Mouse (Mus musculus): ENCODE data around the gene Zfp941. TPM values are rescaled to one million over a fixed set of nuclear protein-coding genes. Genes with fewer than 3 reads are reported as not detected.

Gene Zfp941
- polyA plus RNA-seq, 1 experiment from 2014 or later, result 21.5 TPM

GRCm38 (mm10) chr7:140853386-140853785, 31.4 kb upstream of the Zfp941 start:
- Histone ChIP-seq H3K4me1 (replicated peaks) (peaks cover 20% of the 10 kb centered on the region), H3K27me3 (no peaks in the 10 kb centered on the region), H3K9ac (no peak overlapping the region), H3K4me2 (no peak overlapping the region), H3K36me3 (peaks cover 43% of the 10 kb centered on the region), H3K27ac (replicated peaks) (no peak overlapping the region), H3K9me3 (no peaks in the 10 kb centered on the region), H3K4me3 (no peak overlapping the region)
- WGBS, result 86% methylated on average over 9 of the region's 9 CpGs
- ATAC-seq (ENCODE audit: low read depth), result no peak

GRCm38 (mm10) chr7:140851916-140852315, 29.9 kb upstream of the Zfp941 start:
- Histone ChIP-seq H3K27ac (replicated peaks) (no peak overlapping the region), H3K4me3 (no peak overlapping the region), H3K9ac (no peak overlapping the region), H3K36me3 (peaks cover 41% of the 10 kb centered on the region), H3K9me3 (no peaks in the 10 kb centered on the region), H3K27me3 (peaks cover 4% of the 10 kb centered on the region; the same call in 1 of the 2 replicates), H3K4me1 (replicated peaks) (peaks cover 12% of the 10 kb centered on the region), H3K4me2 (no peak overlapping the region)
- no peak for ATAC-seq (ENCODE audit: low read depth)
- WGBS, result 94% methylated on average over 4 of the region's 4 CpGs

- Histone ChIP-seq H3K36me3 (peaks cover 28% of the 10 kb centered on the region), H3K9me3 (no peaks in the 10 kb centered on the region), H3K4me1 (replicated peaks) (no peaks in the 10 kb centered on the region), H3K27ac (replicated peaks) (no peak overlapping the region), H3K27me3 (peaks cover 8% of the 10 kb centered on the region; the same call in 1 of the 2 replicates), H3K9ac (no peak overlapping the region), H3K4me3 (no peak overlapping the region), H3K4me2 (no peak overlapping the region)
- WGBS, result 88% methylated on average over 10 of the region's 10 CpGs
- no peak for ATAC-seq (ENCODE audit: low read depth)
Measured at GRCm38 (mm10) chr7:140848591-140848990, 26.6 kb upstream of the Zfp941 start.

GRCm38 (mm10) chr7:140847755-140848580, 26.0 kb upstream of the Zfp941 start, which contains the start of gene Odf3:
TSS of gene Odf3 (plus strand) at chr7:140847805.
- peaks cover 14% of the 10 kb centered on the region for H3K27me3 ChIP-seq
- 76% methylated on average over 11 of the region's 11 CpGs for WGBS
- no peak within 1 kb of the TSS for H3K27ac ChIP-seq (replicated peaks)
- H3K4me1 ChIP-seq (replicated peaks), result no peaks in the 10 kb centered on the region
- H3K4me2 ChIP-seq, result no peak within 1 kb of the TSS
- ATAC-seq (ENCODE audit: low read depth), result no peak
- H3K9ac ChIP-seq, result peak within 1 kb of the TSS; percentile 34; the same call in 1 of the 2 replicates
- H3K4me3 ChIP-seq, result no peak within 1 kb of the TSS
- peaks cover 22% of the 10 kb centered on the region for H3K36me3 ChIP-seq
- H3K9me3 ChIP-seq, result no peaks in the 10 kb centered on the region

GRCm38 (mm10) chr7:140846676-140847075, 24.7 kb upstream of the Zfp941 start:
- Histone ChIP-seq H3K36me3 (peaks cover 9% of the 10 kb centered on the region), H3K27me3 (peaks cover 22% of the 10 kb centered on the region), H3K4me1 (replicated peaks) (no peaks in the 10 kb centered on the region), H3K9ac (no peak overlapping the region), H3K4me3 (no peak overlapping the region), H3K9me3 (no peaks in the 10 kb centered on the region), H3K4me2 (no peak overlapping the region), H3K27ac (replicated peaks) (no peak overlapping the region)
- WGBS, result 87% methylated on average over 10 of the region's 10 CpGs
- ATAC-seq (ENCODE audit: low read depth), result no peak

GRCm38 (mm10) chr7:140845683-140846082, 23.7 kb upstream of the Zfp941 start:
- ATAC-seq (ENCODE audit: low read depth), result no peak
- no peak overlapping the region for H3K9ac ChIP-seq
- H3K27ac ChIP-seq (replicated peaks), result no peak overlapping the region
- no peaks in the 10 kb centered on the region for H3K4me1 ChIP-seq (replicated peaks)
- H3K4me2 ChIP-seq, result no peak overlapping the region
- no peaks in the 10 kb centered on the region for H3K9me3 ChIP-seq
- no peak overlapping the region for H3K4me3 ChIP-seq
- no peaks in the 10 kb centered on the region; the same call in 1 of the 2 replicates for H3K36me3 ChIP-seq
- WGBS, result 70% methylated on average over 4 of the region's 4 CpGs
- H3K27me3 ChIP-seq, result peaks cover 29% of the 10 kb centered on the region

GRCm38 (mm10) chr7:140844905-140845665, 23.1 kb upstream of the Zfp941 start, which contains the start of gene Scgb1c1:
TSS of gene Scgb1c1 (plus strand) at chr7:140845547.
- H3K27ac ChIP-seq (replicated peaks), result no peak within 1 kb of the TSS
- no peak within 1 kb of the TSS for H3K4me3 ChIP-seq
- no peak within 1 kb of the TSS for H3K4me2 ChIP-seq
- H3K27me3 ChIP-seq, result peaks cover 34% of the 10 kb centered on the region
- no peaks in the 10 kb centered on the region for H3K4me1 ChIP-seq (replicated peaks)
- no peaks in the 10 kb centered on the region for H3K9me3 ChIP-seq
- 35% methylated on average over 14 of the region's 14 CpGs for WGBS
- ATAC-seq (ENCODE audit: low read depth), result peak; percentile 80
- no peaks in the 10 kb centered on the region for H3K36me3 ChIP-seq
- no peak within 1 kb of the TSS for H3K9ac ChIP-seq

GRCm38 (mm10) chr7:140843806-140844205, 21.8 kb upstream of the Zfp941 start:
- H3K27ac ChIP-seq (replicated peaks), result no peak overlapping the region
- H3K36me3 ChIP-seq, result no peaks in the 10 kb centered on the region
- no peaks in the 10 kb centered on the region for H3K9me3 ChIP-seq
- peaks cover 41% of the 10 kb centered on the region for H3K27me3 ChIP-seq
- no peak overlapping the region for H3K9ac ChIP-seq
- no peak overlapping the region for H3K4me2 ChIP-seq
- no peak for ATAC-seq (ENCODE audit: low read depth)
- H3K4me3 ChIP-seq, result no peak overlapping the region
- no peaks in the 10 kb centered on the region for H3K4me1 ChIP-seq (replicated peaks)
- WGBS, result 82% methylated on average over 7 of the region's 7 CpGs

- H3K4me1 ChIP-seq (replicated peaks), result no peaks in the 10 kb centered on the region
- no peaks in the 10 kb centered on the region for H3K36me3 ChIP-seq
- H3K4me3 ChIP-seq, result no peak overlapping the region
- no peak overlapping the region for H3K9ac ChIP-seq
- ATAC-seq (ENCODE audit: low read depth), result no peak
- no peaks in the 10 kb centered on the region for H3K9me3 ChIP-seq
- H3K27me3 ChIP-seq, result peaks cover 36% of the 10 kb centered on the region
- no peak overlapping the region for H3K27ac ChIP-seq (replicated peaks)
- 38% methylated on average over 19 of the region's 19 CpGs for WGBS
- no peak overlapping the region for H3K4me2 ChIP-seq
Measured at GRCm38 (mm10) chr7:140840750-140841735, 19.1 kb upstream of the Zfp941 start.

GRCm38 (mm10) chr7:140839556-140839955, 17.6 kb upstream of the Zfp941 start:
- no peaks in the 10 kb centered on the region for H3K36me3 ChIP-seq
- WGBS, result 69% methylated on average over 5 of the region's 5 CpGs
- H3K9ac ChIP-seq, result no peak overlapping the region
- no peak for ATAC-seq (ENCODE audit: low read depth)
- H3K4me1 ChIP-seq (replicated peaks), result no peaks in the 10 kb centered on the region
- no peaks in the 10 kb centered on the region for H3K9me3 ChIP-seq
- no peak overlapping the region for H3K4me3 ChIP-seq
- H3K27ac ChIP-seq (replicated peaks), result no peak overlapping the region
- H3K4me2 ChIP-seq, result no peak overlapping the region
- peaks cover 36% of the 10 kb centered on the region for H3K27me3 ChIP-seq

GRCm38 (mm10) chr7:140836243-140837115, 14.5 kb upstream of the Zfp941 start:
- 89% methylated on average over 9 of the region's 9 CpGs for WGBS
- H3K9ac ChIP-seq, result no peak overlapping the region
- ATAC-seq (ENCODE audit: low read depth), result no peak

More at GRCm38 (mm10) chr7:140836243-140837115, 14.5 kb upstream of the Zfp941 start:
- Histone ChIP-seq H3K27ac (replicated peaks) (no peak overlapping the region), H3K4me1 (replicated peaks) (no peaks in the 10 kb centered on the region), H3K9me3 (no peaks in the 10 kb centered on the region), H3K4me2 (no peak overlapping the region), H3K27me3 (peaks cover 18% of the 10 kb centered on the region), H3K4me3 (no peak overlapping the region), H3K36me3 (no peaks in the 10 kb centered on the region)
